Mouse (Mus musculus) cerebellum, adult 2 months (tissue): ENCODE results near the gene Inmt. TPM values are rescaled to one million over a fixed set of nuclear protein-coding genes. Genes with fewer than 3 reads are reported as not detected.

Experiments
- DNase-seq, 2 experiments: peaks; one replicate each; pipeline ENCODE4 v3.0.0; 2021
- H3K27ac ChIP-seq: fragments of 200-500 bp; 2 replicates; pipeline ENCODE4 v1.5.1; 2012; ENCODE audit warnings: low read length, control low read depth, inconsistent platforms; ENCODE audit not compliant: insufficient read depth
- H3K27me3 ChIP-seq: fragments of 200-500 bp; 2 replicates; pipeline ENCODE4 v1.6.1; 2012; ENCODE audit warnings: inconsistent platforms, mild to moderate bottlenecking, low read length, moderate library complexity; ENCODE audit not compliant: control insufficient read depth, insufficient read depth
- H3K4me1 ChIP-seq: fragments of 200-500 bp; 2 replicates; pipeline ENCODE4 v1.6.1; 2011; ENCODE audit warnings: low read length; ENCODE audit not compliant: control insufficient read depth, insufficient read depth
- H3K4me3 ChIP-seq: fragments of 200-500 bp; replicated peaks from 2 replicates; pipeline ENCODE3; 2011; ENCODE audit warnings: mild to moderate bottlenecking, low read depth, low read length, control low read depth; ENCODE audit not compliant: insufficient read depth
- CTCF ChIP-seq: fragments of 200-500 bp; IDR thresholded peaks from 2 replicates; pipeline ENCODE4 v1.5.1; 2011; ENCODE audit warnings: low read depth, mild to moderate bottlenecking, control low read depth, low read length, moderate library complexity, borderline replicate concordance; ENCODE audit not compliant: insufficient read depth
- POLR2A ChIP-seq: fragments of 200-500 bp; IDR thresholded peaks from 2 replicates; pipeline ENCODE4 v1.6.1; 2011; ENCODE audit warnings: low read length, control low read depth, borderline replicate concordance; ENCODE audit not compliant: insufficient read depth
- WGBS: fragments of 180-500 bp; shearing (Covaris S2); methylation state at CpG from one replicate; pipeline ENCODE4 v1.1.7; 2018; 5-methylcytosine and 5-hydroxymethylcytosine counted together
- polyA plus RNA-seq: library from polyadenylated mRNA; depleted of rRNA; stranded (reverse); fragments of >200 nt; gene quantifications from 2 replicates; pipeline ENCODE4 v1.2.3, GENCODE M21; 2012

Inmt gene
- polyA plus RNA-seq, 1 experiment: 1.5 TPM

DNA sequence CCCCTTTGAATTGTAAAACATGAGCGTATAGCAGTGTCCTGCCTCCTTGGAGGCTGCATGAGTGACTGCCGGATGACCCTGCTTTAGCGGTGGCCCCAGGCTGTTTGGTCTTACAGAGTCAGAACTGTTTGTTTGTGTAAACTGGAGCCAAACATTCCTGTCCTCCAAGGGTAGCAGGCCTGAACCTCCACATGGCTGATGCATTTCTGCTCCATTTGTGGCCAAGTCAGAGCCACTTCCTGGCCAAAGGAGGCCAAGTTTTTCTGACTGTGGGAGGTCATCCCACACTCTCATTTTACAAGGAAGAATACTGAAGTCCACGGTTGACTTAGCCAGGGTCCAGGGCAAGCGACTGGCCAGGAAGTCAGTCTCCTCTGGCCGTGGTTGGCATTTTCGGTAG, 4.7 kb upstream of the Inmt start:
- DNase-seq: no peak
- H3K4me1 ChIP-seq: no peaks in the 10 kb centered on the region

DNA sequence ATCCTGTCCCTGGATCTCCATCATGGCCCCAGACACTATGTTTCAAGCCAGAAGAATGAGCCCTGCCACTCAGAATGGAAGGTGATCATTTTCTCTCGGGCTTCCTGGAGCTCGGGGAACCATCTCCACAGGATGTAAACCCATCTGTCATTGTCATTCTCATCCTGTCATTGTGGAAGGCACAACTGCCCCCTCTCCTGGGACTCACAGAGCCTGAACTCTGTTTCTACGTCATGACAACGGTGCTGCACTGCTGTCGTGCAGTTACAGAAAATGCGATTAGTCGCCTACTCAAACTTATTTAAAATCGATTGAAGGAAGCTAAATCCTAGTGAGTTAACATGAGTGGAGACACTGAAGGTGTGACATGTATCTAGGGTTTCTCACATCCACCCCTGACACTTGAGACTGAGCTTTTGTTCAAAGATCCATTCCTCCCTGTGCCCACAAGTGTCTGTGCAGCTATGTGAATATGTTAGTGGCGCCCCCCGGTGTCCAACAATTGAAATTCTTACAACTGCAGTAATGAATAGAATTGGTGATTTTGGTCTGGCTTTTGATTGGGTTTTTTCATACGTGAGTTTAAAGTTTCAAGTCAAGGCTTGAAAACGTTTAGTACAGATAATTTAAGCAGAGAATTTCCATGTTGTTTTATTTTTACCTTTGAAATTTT, 2.4 kb upstream of the Inmt start:
- no peak for DNase-seq
- no peaks in the 10 kb centered on the region for H3K27me3 ChIP-seq
- TF ChIP-seq POLR2A (no peak), CTCF (peak; percentile 27; the same call in 1 of the 2 replicates)
- no peak overlapping the region for H3K27ac ChIP-seq
- H3K4me3 ChIP-seq: no peak overlapping the region
- H3K4me1 ChIP-seq: no peaks in the 10 kb centered on the region
- WGBS: 32% methylated on average over 12 of the region's 12 CpGs

More for the DNA sequence above, 4.7 kb upstream of the Inmt start:
- Histone ChIP-seq H3K27ac (no peak overlapping the region), H3K4me3 (no peak overlapping the region), H3K27me3 (no peaks in the 10 kb centered on the region)
- TF ChIP-seq POLR2A: no peak
- no peak for TF ChIP-seq CTCF
- 75% methylated on average over 7 of the region's 7 CpGs for WGBS

DNA sequence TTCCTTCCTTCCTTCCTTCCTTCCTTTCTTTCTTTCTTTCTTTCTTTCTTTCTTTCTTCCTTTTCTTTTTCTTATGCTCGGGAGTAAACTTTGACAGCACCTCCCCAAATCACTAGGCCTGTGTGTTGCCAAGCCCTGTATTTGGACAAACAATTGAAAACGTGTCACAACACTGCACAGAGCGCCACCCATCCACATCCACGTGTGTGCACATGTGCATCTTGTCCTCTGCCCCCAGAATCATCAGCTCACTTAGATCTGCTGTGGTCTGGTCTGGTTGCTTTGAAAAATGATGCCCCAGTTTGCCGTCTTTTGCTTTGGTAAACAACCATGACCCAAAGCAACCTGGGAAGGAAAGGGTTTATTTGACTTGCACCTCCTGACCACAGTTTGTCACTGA, 1.0 kb upstream of the Inmt start:
- 62% methylated on average over 5 of the region's 5 CpGs for WGBS
- no peaks in the 10 kb centered on the region for H3K27me3 ChIP-seq
- H3K4me1 ChIP-seq: no peaks in the 10 kb centered on the region
- no peak overlapping the region for H3K4me3 ChIP-seq
- TF ChIP-seq CTCF (no peak), POLR2A (no peak)
- H3K27ac ChIP-seq: no peak overlapping the region
- no peak for DNase-seq

DNA sequence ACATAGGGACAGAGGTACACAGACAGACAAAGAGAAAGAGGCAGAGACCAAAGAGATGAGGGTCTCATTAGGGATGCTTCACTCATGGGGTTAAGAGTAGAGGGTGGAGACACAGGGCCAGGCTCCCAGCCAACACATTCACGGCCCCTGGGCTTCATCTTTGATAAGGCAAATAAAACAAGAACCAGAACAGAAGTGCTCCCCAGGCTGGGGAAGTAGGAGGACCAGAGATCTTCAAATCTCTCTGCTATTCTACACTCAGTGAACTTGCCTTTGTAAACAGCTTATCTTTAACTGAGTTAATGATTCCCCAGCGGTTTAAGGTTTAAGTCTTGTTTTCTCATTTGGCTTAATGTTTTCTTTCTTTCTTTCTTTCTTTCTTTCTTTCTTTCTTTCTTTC, 613 bp upstream of the Inmt start:
- Histone ChIP-seq H3K4me1 (no peaks in the 10 kb centered on the region), H3K4me3 (no peak overlapping the region), H3K27ac (no peak overlapping the region), H3K27me3 (no peaks in the 10 kb centered on the region)
- TF ChIP-seq CTCF: no peak
- TF ChIP-seq POLR2A: no peak
- DNase-seq: no peak
- WGBS: 62% methylated on average over 2 of the region's 2 CpGs

DNA sequence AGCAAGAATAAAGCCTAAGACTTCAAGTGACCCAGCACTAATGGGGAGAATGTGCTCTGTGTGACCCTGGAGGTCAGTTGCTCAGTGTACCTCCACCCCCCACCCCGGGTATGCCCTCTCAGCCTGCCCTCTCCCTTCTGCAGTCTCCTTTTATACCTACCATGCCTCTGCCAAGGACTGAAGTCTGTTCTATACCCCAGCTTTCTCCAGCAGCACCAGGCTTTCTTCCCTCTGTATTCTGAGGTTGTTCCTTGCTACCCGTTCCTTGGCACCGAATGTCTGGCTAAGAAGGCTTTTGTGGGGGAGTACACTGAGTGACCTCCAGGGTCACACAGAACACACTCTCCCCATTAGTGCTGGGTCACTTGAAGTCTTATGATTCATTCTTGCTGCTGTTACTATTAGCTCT, 898 bp downstream of the Inmt start:
- WGBS: 32% methylated on average over 3 of the region's 3 CpGs

DNA sequence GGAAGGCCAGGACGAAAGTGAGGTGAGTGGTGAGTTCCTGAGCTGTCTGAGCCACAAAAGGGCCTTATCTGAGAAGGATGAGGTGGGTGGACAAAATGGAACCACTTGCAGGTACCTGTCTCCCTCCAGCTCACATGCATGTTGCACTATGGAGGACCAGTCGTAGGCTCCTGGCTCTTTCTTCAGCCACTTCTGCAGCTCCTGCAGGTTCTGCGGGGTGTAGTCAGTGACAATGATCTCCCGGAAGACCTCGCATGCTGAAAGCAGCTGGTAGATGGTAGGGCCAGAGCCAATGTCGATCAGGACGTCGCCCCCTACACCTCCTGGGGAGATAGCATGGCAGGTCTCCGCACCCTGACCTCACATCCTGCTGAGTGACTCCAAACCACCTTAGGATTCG, 1.7 kb downstream of the Inmt start:
- no peak for TF ChIP-seq POLR2A
- WGBS: 40% methylated on average over 10 of the region's 10 CpGs
- DNase-seq: no peak

More for the DNA sequence above, 898 bp downstream of the Inmt start:
- H3K4me1 ChIP-seq: no peaks in the 10 kb centered on the region
- no peak overlapping the region for H3K4me3 ChIP-seq
- H3K27me3 ChIP-seq: no peaks in the 10 kb centered on the region
- TF ChIP-seq CTCF (no peak), POLR2A (no peak)
- DNase-seq: no peak
- H3K27ac ChIP-seq: no peak overlapping the region

DNA sequence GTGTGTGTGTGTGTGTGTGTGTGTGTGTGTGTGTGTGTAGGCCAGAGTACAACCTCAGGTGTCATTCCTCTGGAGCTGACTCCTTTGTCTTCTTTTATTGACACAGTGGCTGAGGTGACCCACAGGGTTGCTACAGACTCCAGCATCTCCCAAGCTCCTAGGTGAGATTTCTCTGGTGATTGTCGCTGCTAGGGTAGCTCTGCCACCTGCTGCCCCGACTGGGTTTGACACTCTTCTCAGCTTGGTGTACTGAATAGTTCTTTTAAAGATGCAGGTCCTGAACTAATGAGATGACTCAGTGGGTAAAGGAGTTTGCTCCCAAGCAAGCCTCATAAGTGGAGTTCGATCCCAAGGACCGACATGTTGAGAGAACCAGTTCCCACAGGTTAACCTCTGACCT, 3.2 kb downstream of the Inmt start:
- Histone ChIP-seq H3K4me3 (no peak overlapping the region), H3K4me1 (no peaks in the 10 kb centered on the region), H3K27me3 (no peaks in the 10 kb centered on the region), H3K27ac (no peak overlapping the region)
- whole genome bisulfite sequencing: 56% methylated on average over 4 of the region's 4 CpGs
- no peak for DNase-seq
- TF ChIP-seq CTCF (no peak), POLR2A (no peak)

More for the DNA sequence above, 1.7 kb downstream of the Inmt start:
- Histone ChIP-seq H3K27me3 (no peaks in the 10 kb centered on the region), H3K4me3 (no peak overlapping the region), H3K4me1 (no peaks in the 10 kb centered on the region), H3K27ac (no peak overlapping the region)

DNA sequence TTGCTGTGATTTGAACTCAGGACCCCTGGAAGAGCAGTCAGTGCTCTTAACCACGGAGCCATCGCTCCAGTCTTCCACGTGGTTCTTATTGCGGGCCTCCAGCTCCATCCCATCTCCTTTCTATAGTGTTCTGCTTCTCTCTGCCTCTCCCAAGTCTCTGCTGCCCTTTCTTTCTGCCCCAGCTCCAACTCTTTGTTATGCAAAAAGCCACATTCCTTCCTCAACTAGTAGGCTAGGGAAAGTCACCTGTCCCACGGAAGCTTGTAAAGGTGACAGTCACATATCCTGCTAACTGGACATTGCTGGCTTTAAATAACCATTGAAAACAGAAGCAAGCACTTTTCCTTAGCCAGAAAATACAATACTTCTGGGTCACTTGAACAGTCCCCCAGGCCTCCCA, 5.0 kb downstream of the Inmt start:
- no peaks in the 10 kb centered on the region for H3K27me3 ChIP-seq
- no peak overlapping the region for H3K4me3 ChIP-seq
- DNase-seq: no peak
- 69% methylated on average over 5 of the region's 5 CpGs for WGBS
- no peak for TF ChIP-seq POLR2A
- no peak for TF ChIP-seq CTCF
- no peaks in the 10 kb centered on the region for H3K4me1 ChIP-seq
- no peak overlapping the region for H3K27ac ChIP-seq
